10 mouse cellular contexts compared by ENCODE assay signal in the genomic region with DNA sequence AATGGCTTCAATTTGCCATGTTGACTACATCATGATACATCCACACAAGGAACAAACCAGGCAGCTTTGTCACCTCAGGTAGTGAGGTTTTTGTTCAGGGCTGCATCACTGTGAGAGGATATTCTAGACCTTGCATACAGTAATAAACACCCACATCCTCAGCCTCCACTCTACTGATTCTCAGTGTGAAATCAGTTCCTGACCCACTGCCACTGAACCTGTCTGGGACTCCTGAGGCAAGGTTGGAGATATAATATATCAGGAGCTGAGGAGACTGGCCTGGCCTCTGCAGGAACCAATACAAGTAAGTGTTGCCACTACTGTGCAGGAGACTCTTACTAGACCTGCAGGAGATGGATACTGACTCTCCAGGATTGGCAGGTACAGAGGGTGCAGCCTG. TPM values are rescaled to one million over a fixed set of nuclear protein-coding genes. Genes with fewer than 3 reads are reported as not detected.
"Had no signal": no experiment of that assay in that cellular context is flagged by ENCODE, and none has a peak within 500 bp of the region (broad histone marks: within the 10 kb centered on the region; RNA-seq: fewer than 3 reads in every experiment).

No protein-coding gene starts in this region.

RNA-seq across cellular contexts. Expression of a gene that starts 24.8 kb away (rescaled TPM):
- total RNA-seq: left cerebral cortex, postnatal 14 days; left cerebral cortex, postnatal 25 days; left cerebral cortex, postnatal 36 days; left cerebral cortex, postnatal 4 days; liver, adult 2 months; megakaryocyte progenitor cell, adult 5-6 weeks; megakaryocyte, adult 5-6 weeks; megakaryocyte-erythroid progenitor cell, adult 5-6 weeks; midbrain, postnatal 0 days; monocyte, adult 5-6 weeks had no signal
